Mouse (Mus musculus): ENCODE measurements around the gene Il17rd. TPM values are rescaled to one million over a fixed set of nuclear protein-coding genes. Genes with fewer than 3 reads are reported as not detected.

Gene Il17rd
- total RNA-seq, 1 experiment from 2014 or later = 3.6 TPM

DNA sequence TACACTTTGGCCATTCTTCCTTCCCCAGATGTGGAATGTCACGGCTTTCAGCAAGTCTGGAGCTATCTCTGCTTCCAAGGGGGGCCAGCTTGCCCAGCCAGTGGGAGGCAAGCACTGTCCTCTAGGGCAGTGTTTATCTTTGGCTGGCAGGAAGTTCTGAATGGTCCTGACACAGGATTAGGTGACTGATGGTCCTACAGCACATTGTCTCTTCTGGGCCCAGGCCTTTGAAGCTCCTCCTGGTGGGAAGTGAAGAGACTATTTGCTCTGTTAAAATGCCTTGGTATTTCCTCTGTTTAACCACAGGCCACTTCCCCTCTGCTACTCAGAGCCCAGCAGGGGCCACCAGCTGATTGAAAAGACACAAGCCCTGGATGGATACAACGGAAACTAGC, 6.2 kb downstream of the Il17rd start:
- peak; percentile 14 for DNase-seq

DNA sequence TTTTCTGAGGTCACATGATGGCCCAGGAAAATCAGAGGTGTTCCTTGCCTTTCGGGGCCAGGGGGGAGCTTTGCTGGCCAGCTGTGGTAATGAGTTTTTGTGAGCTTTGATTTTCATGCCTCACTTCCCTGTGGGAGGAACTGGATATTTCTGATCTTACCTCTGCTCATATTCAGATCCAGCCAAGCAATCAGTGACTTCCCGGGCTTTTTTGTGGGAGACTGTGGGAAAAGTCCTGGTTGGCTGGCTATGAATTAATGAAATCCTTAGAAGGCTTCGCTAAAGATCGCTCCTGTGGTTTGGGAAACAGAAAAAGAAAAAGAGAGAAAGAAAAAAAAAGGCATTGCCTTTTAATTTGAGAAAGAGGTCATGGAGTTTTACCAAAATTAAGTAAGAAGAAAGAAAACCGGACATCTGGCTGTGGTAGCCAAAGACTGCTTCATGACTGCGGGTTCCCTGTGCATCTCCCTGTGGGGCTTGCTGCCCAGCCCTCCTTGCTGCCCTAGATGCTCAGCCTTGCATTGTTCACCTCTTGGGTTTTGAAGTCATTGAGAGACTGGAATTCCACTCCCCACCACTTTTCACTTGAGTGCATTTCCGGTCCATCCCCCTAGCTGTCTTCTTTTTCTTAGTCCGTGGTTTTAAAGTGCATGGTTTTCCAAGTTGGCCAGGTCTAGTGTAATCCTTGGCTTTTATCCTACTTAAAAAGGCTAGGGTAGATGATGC, 9.7 kb downstream of the Il17rd start:
- DNase-seq = no peak

DNA sequence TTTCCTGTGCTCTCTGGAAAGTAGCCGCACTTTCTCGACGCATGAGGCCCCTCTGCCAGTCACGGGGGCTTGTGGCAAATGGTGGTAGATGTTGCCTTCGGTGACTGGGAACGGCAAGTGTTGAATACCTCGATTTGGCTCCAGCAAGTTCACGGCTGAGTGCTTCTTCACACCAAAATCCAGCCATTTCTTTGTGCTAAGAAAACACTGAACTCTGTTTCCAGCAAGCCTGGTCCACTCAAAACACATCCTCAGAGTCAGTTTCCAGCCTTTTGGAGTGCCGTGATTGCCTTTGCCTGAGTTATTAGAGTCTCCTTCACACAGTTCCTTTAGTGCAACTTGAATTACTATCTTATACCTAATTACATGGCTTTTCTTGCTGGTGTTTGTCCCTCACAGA, 11.3 kb downstream of the Il17rd start:
- DNase-seq = no peak

DNA sequence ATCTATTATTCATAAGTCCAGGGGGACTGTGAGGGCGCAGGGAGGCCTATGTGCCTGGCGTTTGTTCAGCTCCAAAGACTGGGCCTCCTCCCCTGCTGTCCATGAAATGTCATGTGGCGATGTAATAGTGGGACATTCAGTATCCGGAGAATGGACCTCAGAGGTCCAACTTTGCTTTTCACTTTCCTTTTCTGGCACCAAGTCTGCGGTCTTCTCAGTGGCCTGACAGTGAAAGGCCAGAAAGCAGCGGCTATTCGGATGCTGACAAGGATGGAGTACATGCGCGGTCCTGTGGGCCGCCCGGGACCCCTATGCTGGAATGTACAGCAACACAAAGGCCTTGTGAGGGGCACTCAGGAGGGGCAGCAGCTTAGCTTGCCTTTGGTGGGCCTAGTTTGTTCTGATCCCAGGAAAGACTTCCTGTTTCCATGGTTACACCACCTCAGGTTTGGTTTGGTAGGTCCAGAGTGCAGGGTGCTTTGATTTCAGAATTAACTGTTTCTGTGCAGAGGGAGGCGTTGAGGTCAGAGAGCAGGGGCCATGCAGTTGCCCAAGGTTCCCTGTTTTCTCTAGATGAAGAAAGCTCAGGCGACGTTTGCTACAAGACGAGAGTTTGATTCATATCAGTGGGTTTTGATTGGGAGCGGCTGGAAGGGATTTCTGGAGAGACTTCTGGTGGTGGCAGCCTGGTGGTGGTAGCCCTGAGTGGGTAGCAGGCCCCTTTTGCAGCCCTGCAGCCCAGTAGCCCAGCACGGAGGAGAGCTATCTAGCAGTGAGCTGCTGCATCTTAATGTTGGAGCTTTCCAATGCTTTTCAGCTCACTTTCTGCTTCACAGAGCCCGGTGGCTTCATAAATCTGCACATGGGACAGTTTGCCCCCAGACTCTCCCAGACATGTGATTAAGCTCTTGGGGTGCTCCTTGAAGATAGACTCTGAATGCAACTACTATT, 12.1 kb downstream of the Il17rd start:
- DNase-seq = no peak

DNA sequence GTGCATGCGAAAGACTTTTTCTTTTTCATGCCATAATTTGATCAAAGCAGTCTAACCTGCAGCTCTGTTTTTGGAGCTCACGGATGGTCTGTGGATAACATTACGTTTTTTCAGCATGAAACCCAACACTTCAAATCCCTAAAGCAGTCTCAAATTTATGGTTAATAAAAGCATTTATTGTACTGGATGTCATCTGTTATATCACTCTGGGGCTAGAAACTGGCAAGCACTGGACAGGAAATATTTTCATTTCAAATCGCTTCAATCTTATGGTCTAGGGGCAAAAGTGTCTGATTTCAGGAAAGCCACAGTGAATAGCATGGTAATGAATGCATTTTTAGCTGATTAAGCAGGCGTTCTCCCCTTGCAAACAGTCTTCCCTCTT, 12.8 kb downstream of the Il17rd start:
- DNase-seq = no peak

DNA sequence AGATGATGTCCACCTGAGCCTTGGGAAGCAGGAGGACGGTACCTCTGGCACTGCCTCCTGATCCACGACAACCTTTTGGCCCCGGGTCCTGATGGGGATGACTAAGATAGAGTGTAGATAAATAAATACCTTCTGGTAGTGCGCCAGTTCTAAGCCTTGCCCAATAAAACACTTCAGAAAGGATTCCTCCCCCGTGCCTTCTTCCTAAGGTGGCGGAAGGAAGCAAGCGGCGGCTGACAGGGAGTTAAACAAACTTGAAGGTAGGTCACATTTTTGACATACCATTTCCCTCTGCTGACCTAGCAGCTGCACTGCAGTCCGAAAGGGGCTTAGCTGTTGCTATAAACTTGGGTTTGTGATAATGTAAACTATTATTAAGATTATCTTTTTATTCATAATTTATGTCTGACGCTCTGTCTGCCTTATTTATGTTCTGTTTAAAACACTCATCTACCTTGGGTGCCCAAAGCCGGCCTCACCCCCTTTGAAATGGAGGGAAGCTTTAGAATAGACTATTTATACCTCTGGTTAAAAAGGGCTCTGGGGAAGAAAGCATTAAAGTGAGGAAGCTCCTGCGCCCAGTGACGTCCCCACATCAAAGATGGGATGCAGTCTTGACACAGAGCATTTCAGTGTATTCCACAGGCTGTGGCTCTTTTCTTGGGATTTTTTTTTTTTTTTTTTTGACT, 19.9 kb downstream of the Il17rd start:
- DNase-seq = no peak

DNA sequence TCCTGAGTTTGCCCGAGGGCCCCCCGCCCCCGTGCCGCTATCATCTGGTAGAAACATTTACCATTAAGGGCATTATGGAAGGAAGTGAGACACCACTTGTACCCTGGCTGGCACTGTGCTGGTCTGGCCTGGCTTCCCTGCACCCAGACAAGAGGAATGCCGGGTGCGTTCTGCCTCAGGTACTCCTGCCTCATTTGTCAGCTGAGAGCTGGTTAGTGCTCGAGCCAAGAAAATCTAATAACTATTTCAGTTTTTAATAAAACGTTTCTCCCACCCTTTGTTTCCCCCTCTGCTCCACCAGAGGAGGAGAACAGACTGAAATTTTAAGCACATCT, 20.4 kb downstream of the Il17rd start:
- no peak for DNase-seq

DNA sequence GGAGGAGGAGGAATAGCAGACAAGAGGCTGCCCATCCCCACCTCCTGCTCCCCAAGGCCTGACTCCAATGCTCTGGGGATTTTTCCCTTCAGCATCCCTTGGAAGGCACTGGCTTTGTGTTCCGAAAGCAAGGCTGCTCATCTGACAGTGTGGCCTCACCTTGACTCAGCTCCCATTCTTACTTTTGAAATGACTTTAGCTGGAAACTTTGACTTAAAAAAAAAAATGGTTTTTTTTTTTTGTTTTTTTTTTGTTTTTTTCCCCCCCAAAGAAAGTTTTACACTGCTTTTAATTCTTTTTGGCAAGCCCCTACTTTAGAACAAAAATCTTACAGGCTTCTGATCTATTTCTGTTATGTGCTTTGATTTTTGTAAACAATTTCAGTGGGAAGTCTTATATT, 24.6 kb downstream of the Il17rd start:
- no peak for DNase-seq

DNA sequence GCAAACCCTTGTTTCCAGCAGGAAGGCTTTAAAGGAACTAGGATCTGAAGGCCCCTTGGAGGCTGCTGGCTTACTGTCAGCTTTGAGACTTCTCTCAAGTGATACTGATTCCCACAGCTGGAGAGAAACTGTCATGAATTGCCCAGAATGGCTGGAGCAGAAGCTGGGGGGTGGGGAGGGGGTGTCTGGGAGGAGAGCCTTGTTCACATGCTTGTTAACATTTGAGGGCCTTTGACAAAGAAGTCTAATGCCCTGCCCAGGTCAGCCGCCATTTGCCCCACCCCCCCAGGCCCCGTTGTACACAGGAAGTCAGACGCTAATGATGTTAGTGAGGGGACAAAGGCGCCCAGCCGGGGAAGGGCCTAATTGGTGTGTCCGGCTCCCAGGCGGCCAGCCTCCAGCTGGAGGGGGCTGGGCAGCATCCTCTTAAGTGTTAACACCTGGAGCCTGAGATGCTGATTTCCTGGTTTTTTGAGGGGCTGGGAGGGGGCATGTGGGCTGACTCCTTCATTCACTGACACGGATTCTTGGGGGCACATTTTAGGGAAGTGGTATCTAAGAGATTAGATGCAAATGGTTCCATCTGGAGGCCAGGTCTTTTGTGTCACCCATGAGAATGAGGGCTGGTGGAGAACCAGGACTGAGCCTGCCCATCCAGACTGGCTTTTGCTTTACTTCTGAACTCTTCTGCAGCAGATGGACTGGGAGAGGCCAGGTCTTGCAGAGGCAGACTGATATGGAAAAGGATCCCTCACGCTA, 27.6 kb downstream of the Il17rd start:
- peak; percentile 18 for DNase-seq

DNA sequence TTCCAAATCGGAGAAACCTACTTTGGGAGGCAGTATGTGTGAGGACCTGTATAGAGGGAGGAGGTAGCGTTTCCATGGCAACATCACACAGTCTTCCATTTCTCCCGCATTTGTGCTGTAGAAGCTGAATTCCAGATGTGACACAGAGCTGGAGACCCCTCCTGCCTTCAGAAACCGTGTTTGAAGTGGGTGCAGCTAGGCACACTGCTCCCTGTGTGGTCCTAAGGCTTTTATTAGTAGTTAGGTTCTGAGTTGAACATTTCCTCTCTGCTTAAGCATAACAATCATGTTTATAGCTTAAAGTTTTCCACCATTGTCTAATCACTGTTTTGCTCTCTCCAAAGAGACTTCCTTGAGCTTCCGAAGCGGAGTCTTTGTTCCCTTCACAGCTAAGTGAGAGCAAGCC, 29.1 kb downstream of the Il17rd start:
- no peak for DNase-seq

DNA sequence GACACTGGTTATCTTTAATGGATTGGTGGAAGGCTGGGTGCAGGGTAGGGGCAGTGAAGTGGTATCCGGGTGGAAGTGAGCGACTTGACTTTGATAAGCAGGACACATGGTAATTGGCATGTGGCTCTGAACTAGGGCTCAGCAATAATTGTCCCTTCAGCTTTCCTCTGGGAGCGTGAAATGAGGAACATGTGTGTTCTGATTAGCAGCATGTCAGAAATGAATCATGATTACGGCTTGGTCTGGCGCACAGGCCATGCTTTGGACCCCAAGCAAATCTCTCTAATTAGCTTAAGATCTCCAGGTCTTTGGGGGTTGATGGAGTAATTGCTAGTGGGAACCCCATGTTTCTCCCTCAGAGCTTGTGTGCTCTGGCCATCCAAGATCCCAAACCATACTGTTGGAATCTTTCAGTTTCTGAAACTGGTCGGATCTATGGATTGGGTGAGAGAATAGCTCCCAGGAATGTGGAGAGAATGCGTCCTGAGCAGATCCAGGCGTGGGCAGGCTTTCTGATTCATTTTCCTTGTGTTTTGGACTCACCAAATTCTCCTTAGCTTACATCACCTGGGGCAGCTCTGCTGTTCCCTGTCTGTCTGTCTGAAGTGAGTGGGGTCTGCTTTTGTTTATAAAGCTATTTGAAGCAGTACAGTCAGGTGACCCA, 30.8 kb downstream of the Il17rd start:
- no peak for DNase-seq

DNA sequence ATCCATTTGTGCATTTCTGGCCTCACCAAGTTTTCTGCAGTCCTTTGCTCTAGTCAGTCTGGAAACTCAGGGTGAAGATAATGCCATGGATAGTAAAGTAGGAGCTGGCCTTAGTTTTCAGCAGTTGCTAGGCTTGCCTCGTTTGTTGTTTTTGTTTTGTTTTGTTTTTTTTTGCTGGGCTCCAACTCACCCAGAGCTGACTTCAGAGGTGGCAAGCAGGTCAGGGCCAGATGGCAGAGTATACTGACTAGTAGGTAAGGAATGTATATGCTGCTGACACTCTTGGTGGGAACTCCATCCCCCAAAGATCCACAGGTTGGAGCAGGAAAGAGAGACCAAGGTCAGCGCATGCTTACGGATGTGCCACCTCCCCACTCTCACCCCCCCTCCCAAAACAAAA, 31.4 kb downstream of the Il17rd start:
- no peak for DNase-seq

DNA sequence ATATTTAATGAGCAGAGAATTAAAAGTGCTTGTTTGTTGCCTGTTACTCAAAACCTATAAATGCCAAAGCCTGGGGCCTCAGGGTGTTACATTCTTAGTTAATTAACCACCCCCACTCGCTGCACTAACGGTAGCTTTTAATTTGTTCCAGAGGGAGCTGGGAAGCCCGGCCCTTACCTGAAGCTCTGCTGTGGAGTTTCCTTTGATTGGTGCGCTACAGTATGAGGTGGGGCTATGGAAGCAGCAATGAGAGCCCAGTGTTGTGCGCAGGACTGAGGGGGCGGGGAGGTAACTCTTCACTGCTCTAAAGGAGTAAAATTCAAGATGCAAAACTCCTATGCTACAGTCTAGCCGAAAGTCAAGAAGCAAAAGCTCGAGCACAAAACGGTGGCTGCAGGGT, 32.0 kb downstream of the Il17rd start:
- DNase-seq = no peak

DNA sequence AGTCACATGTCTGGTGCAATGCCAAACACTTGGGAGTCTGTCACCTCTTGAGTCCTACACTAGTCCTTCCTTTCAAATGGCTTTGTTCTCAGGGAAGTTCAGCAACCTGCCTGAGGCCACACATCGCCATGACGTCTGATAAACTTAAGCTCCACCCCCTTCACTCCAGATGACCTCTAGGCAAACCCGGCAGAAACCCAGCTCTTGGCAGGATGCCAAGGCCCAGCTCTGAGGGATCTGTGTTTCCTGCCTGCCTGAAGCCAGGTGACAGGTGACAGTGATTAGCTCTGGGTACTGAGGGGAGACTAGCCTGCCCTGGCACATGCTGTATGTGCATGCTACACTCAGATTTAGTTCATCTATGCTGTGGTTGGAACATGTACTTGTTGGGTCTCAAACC, 33.2 kb downstream of the Il17rd start:
- DNase-seq = peak; percentile 43

DNA sequence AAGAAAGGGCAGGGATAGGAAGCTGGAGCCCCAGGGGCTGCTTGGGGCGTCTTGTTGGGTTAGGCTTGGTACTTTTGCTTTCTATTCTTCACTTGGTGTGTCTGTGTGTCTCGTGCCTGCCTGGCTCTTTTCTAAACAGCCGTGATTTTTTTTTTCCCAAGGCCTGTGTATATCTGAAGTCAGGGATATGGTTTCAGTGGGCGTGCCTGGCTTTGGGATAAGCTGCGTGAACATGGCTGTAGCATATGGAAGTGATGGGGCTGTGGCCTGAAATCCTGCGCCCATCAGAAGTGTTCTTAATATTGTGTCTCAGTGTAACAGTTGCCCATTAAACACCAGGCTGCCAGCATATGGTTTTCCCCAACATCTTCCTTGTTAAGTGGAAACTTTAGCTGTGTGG, 36.3 kb downstream of the Il17rd start:
- DNase-seq = no peak

DNA sequence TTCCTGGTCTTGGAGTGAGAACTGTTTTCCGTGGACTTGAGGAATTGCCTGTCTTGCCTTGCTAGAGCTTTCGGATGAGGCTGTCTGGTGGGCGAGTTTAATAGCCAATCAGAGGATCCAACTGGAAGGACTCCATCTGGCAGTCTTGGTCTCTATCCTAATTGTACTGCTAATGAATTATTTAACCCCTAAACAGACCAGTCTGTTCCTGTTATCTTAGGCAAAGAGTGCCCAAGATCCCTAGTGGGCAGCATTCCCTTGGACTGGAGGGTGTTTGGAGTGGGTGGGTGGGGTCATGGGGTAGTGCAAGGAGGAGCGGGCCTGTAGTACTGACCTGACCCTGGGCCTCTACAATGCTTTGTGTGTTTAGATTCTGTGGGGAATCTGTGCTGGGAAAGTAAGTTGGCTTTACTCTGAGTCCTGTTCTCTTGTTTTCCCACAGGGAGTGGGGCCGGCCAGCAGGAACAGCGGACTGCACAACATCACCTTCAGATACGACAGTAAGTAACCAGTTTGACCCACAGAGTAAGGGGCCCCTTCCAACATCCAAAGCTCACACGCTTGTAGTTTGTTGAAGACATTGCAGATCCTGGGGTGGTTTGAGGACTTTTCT, 37.3 kb downstream of the Il17rd start:
- DNase-seq = no peak

DNA sequence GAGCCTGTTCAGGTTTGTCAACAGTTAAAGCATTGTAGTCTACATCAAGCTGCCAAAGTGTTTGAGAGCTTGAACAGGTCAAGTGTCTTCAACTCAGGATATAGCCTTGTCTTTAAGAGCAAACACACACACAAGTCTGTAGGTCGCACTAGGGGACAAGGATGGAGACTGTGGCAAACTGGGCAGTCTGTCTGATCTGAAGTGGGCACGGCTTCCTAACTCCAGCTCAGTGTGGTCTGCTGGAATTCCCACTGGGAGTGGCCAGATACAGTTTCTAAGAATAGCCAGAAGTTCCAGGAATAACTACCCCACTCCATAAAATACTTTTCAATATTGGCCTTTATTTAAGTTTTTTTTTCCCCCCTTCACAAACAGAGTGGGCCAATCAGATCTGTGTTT, 37.8 kb downstream of the Il17rd start:
- no peak for DNase-seq

DNA sequence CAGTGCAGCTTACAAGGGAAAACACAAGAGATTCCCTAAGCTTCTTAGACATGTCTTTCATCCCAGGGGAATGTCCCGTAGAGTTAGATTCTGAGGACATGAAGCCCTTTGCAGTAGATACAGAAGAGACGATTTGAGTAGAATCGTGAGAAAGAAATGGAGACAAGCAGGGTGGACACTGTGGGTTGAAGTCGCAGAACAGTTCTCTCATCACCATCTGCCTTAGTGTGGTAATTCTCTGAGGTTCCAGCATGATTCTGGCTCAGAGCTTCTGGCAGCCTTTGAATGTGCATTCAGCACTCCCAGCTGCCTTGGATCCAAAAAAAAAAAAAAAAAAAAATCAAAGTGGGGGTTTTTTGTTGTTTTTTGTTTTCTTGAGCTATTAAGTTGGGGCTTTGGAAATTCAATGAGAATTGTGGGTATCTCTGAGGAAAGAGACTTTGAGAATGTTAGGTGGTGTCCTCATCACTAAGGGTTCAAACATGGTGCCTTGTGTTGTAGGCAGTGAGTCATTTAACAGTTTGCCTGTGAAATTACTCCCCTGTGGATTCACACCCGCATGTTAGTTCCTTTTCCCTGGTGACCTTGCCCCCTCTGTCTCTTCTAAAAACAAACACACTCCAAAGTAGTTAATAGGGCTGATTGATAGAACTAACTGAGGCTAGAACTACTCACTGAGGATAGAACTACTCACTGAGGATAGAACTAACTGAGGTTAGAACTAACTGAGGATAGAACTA, 43.0 kb downstream of the Il17rd start:
- DNase-seq = no peak

DNA sequence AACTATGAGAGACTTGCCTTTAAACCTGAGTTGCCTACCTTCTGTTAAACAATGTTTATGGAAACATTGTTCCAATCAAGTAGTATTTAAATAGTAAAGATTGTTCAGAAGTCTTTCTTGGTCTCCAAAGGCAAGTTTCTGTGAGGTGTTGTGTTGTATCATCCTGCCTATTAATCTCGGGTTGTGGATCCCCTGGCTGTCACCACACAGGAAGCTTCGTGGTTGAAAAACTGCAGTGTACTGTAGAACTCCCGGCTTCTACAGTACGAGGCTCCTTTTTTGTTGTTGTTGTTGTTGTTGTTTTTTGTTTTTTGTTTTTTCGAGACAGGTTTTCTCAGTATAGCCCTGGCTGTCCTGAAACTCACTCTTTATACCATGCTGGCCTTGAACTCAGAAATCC, 46.7 kb downstream of the Il17rd start:
- no peak for DNase-seq

DNA sequence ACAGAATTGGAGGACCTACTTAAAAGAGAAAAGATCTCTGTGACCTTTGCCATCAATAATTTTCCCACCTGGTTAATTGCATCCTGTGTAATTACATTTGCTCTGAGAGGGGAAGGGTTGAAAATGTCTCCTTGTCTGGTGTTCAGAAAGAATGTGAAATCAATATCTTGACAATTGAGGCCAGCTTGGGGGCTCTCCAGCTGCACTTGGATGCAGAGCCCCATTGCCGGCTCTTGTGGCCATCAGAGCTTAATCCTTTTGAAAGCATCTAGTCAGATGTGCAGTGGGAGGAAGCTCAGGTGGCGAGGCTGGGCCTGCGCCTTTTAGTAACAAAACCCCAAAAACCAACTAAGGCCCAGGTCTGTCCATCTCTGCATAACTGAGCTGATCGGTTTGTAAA, 47.3 kb downstream of the Il17rd start:
- DNase-seq = no peak

DNA sequence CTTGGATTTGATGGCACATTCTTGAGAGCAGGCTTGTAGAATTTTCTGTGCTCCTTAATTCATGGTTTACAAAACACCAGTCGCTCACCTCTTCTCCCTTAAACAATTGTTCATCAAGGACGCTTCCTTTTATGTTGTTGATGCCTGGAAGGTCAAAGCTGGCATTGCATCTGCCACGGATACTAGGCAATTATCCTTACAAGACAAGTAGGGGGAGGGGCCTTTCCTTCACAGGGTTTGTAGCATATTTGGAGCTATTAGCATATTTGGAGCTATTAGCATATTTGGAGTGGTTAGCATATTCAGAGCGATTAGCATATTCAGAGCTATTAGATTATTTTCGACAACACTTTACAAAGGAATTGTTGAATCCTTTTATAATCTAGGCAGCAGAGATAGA, 55.5 kb downstream of the Il17rd start:
- no peak for DNase-seq

Measured in adrenal gland, postnatal 14 days (tissue).